8 mouse cellular contexts compared by ENCODE assay signal in genomic region chr11:102406401-102406800, GRCm38 (mm10). TPM values are rescaled to one million over a fixed set of nuclear protein-coding genes. Genes with fewer than 3 reads are reported as not detected.
DNase-seq lines count a peak whose midpoint lies in the region; ATAC-seq lines count a peak whose summit lies in the region.

No protein-coding gene starts in this region.

- H3K4me2 ChIP-seq in kidney, embryonic 14.5 days (replicated peaks; ENCODE audit: low read depth, low read length) = peak overlapping the region; percentile 76
- H3K4me2 ChIP-seq in hindbrain, embryonic 16.5 days (ENCODE audit: low read length) = peak overlapping the region; percentile 77
- H3K4me2 ChIP-seq in midbrain, embryonic 16.5 days (ENCODE audit: low read length) = peak overlapping the region; percentile 91

- peak overlapping the region; percentile 86; the same call in 1 of the 2 replicates for H3K9ac ChIP-seq in kidney, embryonic 14.5 days (ENCODE audit: low read depth, low read length)
- H3K9ac ChIP-seq in hindbrain, embryonic 16.5 days (ENCODE audit: low read depth, low read length) = peak overlapping the region; percentile 96
- H3K9ac ChIP-seq in midbrain, embryonic 16.5 days (ENCODE audit: low read depth, low read length) = peak overlapping the region; percentile 90

- ATAC-seq in kidney, embryonic 14.5 days (ENCODE audit: low FRiP score, low TSS enrichment) = no peak
- no peak for ATAC-seq in hindbrain, embryonic 16.5 days
- ATAC-seq in midbrain, embryonic 16.5 days = no peak
- no peak for ATAC-seq in inflammation-experienced regulatory T-cells, adult 6 months

- H3K27me3 ChIP-seq in kidney, embryonic 14.5 days (ENCODE audit: control insufficient read depth, insufficient read depth, low read length) = no peaks in the 10 kb centered on the region
- peaks cover 24% of the 10 kb centered on the region for H3K27me3 ChIP-seq in embryonic facial prominence, embryonic 10.5 days (replicated peaks; ENCODE audit: low read depth, poor library complexity, severe bottlenecking)
- H3K27me3 ChIP-seq in hindbrain, embryonic 16.5 days (replicated peaks; ENCODE audit: control insufficient read depth, insufficient read depth, low read length) = no peaks in the 10 kb centered on the region
- no peaks in the 10 kb centered on the region for H3K27me3 ChIP-seq in midbrain, embryonic 16.5 days (ENCODE audit: control insufficient read depth, insufficient read depth, low read depth, low read length)

- peaks cover 18% of the 10 kb centered on the region for H3K4me1 ChIP-seq in kidney, embryonic 14.5 days (ENCODE audit: control insufficient read depth, insufficient read depth, low read length)
- H3K4me1 ChIP-seq in embryonic facial prominence, embryonic 10.5 days = peaks cover 61% of the 10 kb centered on the region
- H3K4me1 ChIP-seq in hindbrain, embryonic 16.5 days (ENCODE audit: control insufficient read depth, insufficient read depth, low read depth, low read length) = peaks cover 22% of the 10 kb centered on the region
- H3K4me1 ChIP-seq in midbrain, embryonic 16.5 days (ENCODE audit: control insufficient read depth, insufficient read depth, low read length) = peaks cover 35% of the 10 kb centered on the region

- WGBS in kidney, embryonic 14.5 days = 5% methylated on average over 3 of the region's 3 CpGs
- whole genome bisulfite sequencing in embryonic facial prominence, embryonic 10.5 days = 15% methylated on average over 3 of the region's 3 CpGs
- 2% methylated on average over 3 of the region's 3 CpGs for WGBS in hindbrain, embryonic 16.5 days
- WGBS in midbrain, embryonic 16.5 days = 6% methylated on average over 3 of the region's 3 CpGs

- H3K9me3 ChIP-seq in kidney, embryonic 14.5 days (ENCODE audit: control insufficient read depth, low read length) = no peaks in the 10 kb centered on the region
- H3K9me3 ChIP-seq in embryonic facial prominence, embryonic 10.5 days = no peaks in the 10 kb centered on the region
- H3K9me3 ChIP-seq in hindbrain, embryonic 16.5 days (ENCODE audit: control insufficient read depth, low read length) = no peaks in the 10 kb centered on the region
- H3K9me3 ChIP-seq in midbrain, embryonic 16.5 days (replicated peaks; ENCODE audit: control insufficient read depth, low read length, poor library complexity, severe bottlenecking) = no peaks in the 10 kb centered on the region

- H3K27ac ChIP-seq in kidney, embryonic 14.5 days (ENCODE audit: low read depth, low read length) = no peak overlapping the region; the same call in 1 of the 2 replicates
- peak overlapping the region; percentile 95 for H3K27ac ChIP-seq in embryonic facial prominence, embryonic 10.5 days (replicated peaks)
- H3K27ac ChIP-seq in hindbrain, embryonic 16.5 days (ENCODE audit: low read depth, low read length) = peak overlapping the region; percentile 90
- H3K27ac ChIP-seq in midbrain, embryonic 16.5 days (ENCODE audit: low read length) = peak overlapping the region; percentile 88; the same call in 1 of the 2 replicates

- peaks cover 24% of the 10 kb centered on the region for H3K36me3 ChIP-seq in kidney, embryonic 14.5 days (ENCODE audit: control insufficient read depth, insufficient read depth, low read length)
- peaks cover 39% of the 10 kb centered on the region for H3K36me3 ChIP-seq in embryonic facial prominence, embryonic 10.5 days (replicated peaks)
- H3K36me3 ChIP-seq in hindbrain, embryonic 16.5 days (ENCODE audit: control insufficient read depth, insufficient read depth, low read length) = peaks cover 29% of the 10 kb centered on the region
- peaks cover 20% of the 10 kb centered on the region for H3K36me3 ChIP-seq in midbrain, embryonic 16.5 days (ENCODE audit: control insufficient read depth, insufficient read depth, low read length)

- peak overlapping the region; percentile 78 for H3K4me3 ChIP-seq in kidney, embryonic 14.5 days (ENCODE audit: low read length)
- H3K4me3 ChIP-seq in embryonic facial prominence, embryonic 10.5 days = peak overlapping the region; percentile 92
- H3K4me3 ChIP-seq in hindbrain, embryonic 16.5 days (ENCODE audit: low read length) = peak overlapping the region; percentile 90
- peak overlapping the region; percentile 91 for H3K4me3 ChIP-seq in midbrain, embryonic 16.5 days (ENCODE audit: low read depth, low read length)

- DNase-seq in kidney, adult 18-20 months = no peak
- no peak for DNase-seq in embryonic facial prominence, embryonic 10.5 days (ENCODE audit: low spot score)
- no peak for DNase-seq in thymus, postnatal 0 days (ENCODE audit: low spot score)
- DNase-seq in right cerebral cortex, postnatal 36 days (ENCODE audit: low spot score in 2 of 2) = no peak

RNA-seq across cellular contexts. Expression of gene Slc25a39, which starts 1.3 kb away (rescaled TPM):
- polyA plus RNA-seq in kidney, embryonic 14.5 days (2014; fragmentation: Nextera tagmentation; extraction: Ambion mirVana) = 224 and 274 TPM in 2 replicates
- 229 and 241 TPM in 2 replicates for polyA plus RNA-seq in embryonic facial prominence, embryonic 10.5 days (2016; fragmentation: Nextera tagmentation; extraction: Ambion mirVana)
- polyA plus RNA-seq in hindbrain, embryonic 16.5 days (2015; fragmentation: Nextera tagmentation; extraction: Ambion mirVana) = 182 and 187 TPM in 2 replicates
- 144 and 150 TPM in 2 replicates for polyA plus RNA-seq in midbrain, embryonic 16.5 days (2015; fragmentation: Nextera tagmentation; extraction: Ambion mirVana)
- polyA plus RNA-seq in inflammation-experienced regulatory T-cells, adult 6 months (2017; shearing (Covaris generic)) = 10 to 100 TPM; 40.1 to 61.9 (median 53.3) TPM
- polyA plus RNA-seq in thymus, postnatal 0 days (2015; fragmentation: Nextera tagmentation; extraction: Ambion mirVana) = 97.8 and 107 TPM in 2 replicates

RNA-seq across cellular contexts. Expression of gene Rundc3a, which starts 13.2 kb away (rescaled TPM):
- polyA plus RNA-seq in kidney, embryonic 14.5 days (2014; fragmentation: Nextera tagmentation; extraction: Ambion mirVana) = 1.7 and 1.9 TPM in 2 replicates
- polyA plus RNA-seq in embryonic facial prominence, embryonic 10.5 days (2016; fragmentation: Nextera tagmentation; extraction: Ambion mirVana) = 10.0 and 11.9 TPM in 2 replicates
- 127 and 136 TPM in 2 replicates for polyA plus RNA-seq in hindbrain, embryonic 16.5 days (2015; fragmentation: Nextera tagmentation; extraction: Ambion mirVana)
- 151 and 155 TPM in 2 replicates for polyA plus RNA-seq in midbrain, embryonic 16.5 days (2015; fragmentation: Nextera tagmentation; extraction: Ambion mirVana)
- 1 to 10 TPM; 1.8 to 3.2 (median 2.0) TPM for polyA plus RNA-seq in inflammation-experienced regulatory T-cells, adult 6 months (2017; shearing (Covaris generic))
- polyA plus RNA-seq in thymus, postnatal 0 days (2015; fragmentation: Nextera tagmentation; extraction: Ambion mirVana) = 1.1 and 1.4 TPM in 2 replicates

RNA-seq across cellular contexts. Expression of gene Grn, which starts 23.7 kb away (rescaled TPM):
- 81.0 and 103 TPM in 2 replicates for polyA plus RNA-seq in kidney, embryonic 14.5 days (2014; fragmentation: Nextera tagmentation; extraction: Ambion mirVana)
- polyA plus RNA-seq in embryonic facial prominence, embryonic 10.5 days (2016; fragmentation: Nextera tagmentation; extraction: Ambion mirVana) = 79.4 and 87.3 TPM in 2 replicates
- polyA plus RNA-seq in hindbrain, embryonic 16.5 days (2015; fragmentation: Nextera tagmentation; extraction: Ambion mirVana) = 95.4 and 100 TPM in 2 replicates
- polyA plus RNA-seq in midbrain, embryonic 16.5 days (2015; fragmentation: Nextera tagmentation; extraction: Ambion mirVana) = 65.2 and 75.8 TPM in 2 replicates
- 10 to 100 TPM; 21.8 to 32.1 (median 26.1) TPM for polyA plus RNA-seq in inflammation-experienced regulatory T-cells, adult 6 months (2017; shearing (Covaris generic))
- 86.4 and 90.6 TPM in 2 replicates for polyA plus RNA-seq in thymus, postnatal 0 days (2015; fragmentation: Nextera tagmentation; extraction: Ambion mirVana)

RNA-seq across cellular contexts. Expression of gene Slc4a1, which starts 40.4 kb away (rescaled TPM):
- polyA plus RNA-seq in kidney, embryonic 14.5 days (2014; fragmentation: Nextera tagmentation; extraction: Ambion mirVana) = 3.0 and 3.3 TPM in 2 replicates
- 29.7 and 33.8 TPM in 2 replicates for polyA plus RNA-seq in embryonic facial prominence, embryonic 10.5 days (2016; fragmentation: Nextera tagmentation; extraction: Ambion mirVana)
- 1.4 and 3.2 TPM in 2 replicates for polyA plus RNA-seq in hindbrain, embryonic 16.5 days (2015; fragmentation: Nextera tagmentation; extraction: Ambion mirVana)
- 2.3 and 3.5 TPM in 2 replicates for polyA plus RNA-seq in midbrain, embryonic 16.5 days (2015; fragmentation: Nextera tagmentation; extraction: Ambion mirVana)
- polyA plus RNA-seq in inflammation-experienced regulatory T-cells, adult 6 months (2017; shearing (Covaris generic)) = under 1 TPM in 1 of 3 experiments, not detected in 2; 0.08 TPM
- 0.48 and 0.53 TPM in 2 replicates for polyA plus RNA-seq in thymus, postnatal 0 days (2015; fragmentation: Nextera tagmentation; extraction: Ambion mirVana)

RNA-seq across cellular contexts. Expression of gene Fam171a2, which starts 41.1 kb away (rescaled TPM):
- 12.3 and 14.7 TPM in 2 replicates for polyA plus RNA-seq in kidney, embryonic 14.5 days (2014; fragmentation: Nextera tagmentation; extraction: Ambion mirVana)
- polyA plus RNA-seq in embryonic facial prominence, embryonic 10.5 days (2016; fragmentation: Nextera tagmentation; extraction: Ambion mirVana) = 3.4 and 3.7 TPM in 2 replicates
- 17.8 and 17.9 TPM in 2 replicates for polyA plus RNA-seq in hindbrain, embryonic 16.5 days (2015; fragmentation: Nextera tagmentation; extraction: Ambion mirVana)
- 18.1 and 20.5 TPM in 2 replicates for polyA plus RNA-seq in midbrain, embryonic 16.5 days (2015; fragmentation: Nextera tagmentation; extraction: Ambion mirVana)
- not detected for polyA plus RNA-seq in inflammation-experienced regulatory T-cells, adult 6 months (2017; shearing (Covaris generic))
- 0.42 and 0.79 TPM in 2 replicates for polyA plus RNA-seq in thymus, postnatal 0 days (2015; fragmentation: Nextera tagmentation; extraction: Ambion mirVana)
